Mouse (Mus musculus): ENCODE measurements around the gene Thrap3. TPM values are rescaled to one million over a fixed set of nuclear protein-coding genes. Genes with fewer than 3 reads are reported as not detected.

Gene Thrap3
- polyA plus RNA-seq, 1 experiment, result 133 TPM

DNA sequence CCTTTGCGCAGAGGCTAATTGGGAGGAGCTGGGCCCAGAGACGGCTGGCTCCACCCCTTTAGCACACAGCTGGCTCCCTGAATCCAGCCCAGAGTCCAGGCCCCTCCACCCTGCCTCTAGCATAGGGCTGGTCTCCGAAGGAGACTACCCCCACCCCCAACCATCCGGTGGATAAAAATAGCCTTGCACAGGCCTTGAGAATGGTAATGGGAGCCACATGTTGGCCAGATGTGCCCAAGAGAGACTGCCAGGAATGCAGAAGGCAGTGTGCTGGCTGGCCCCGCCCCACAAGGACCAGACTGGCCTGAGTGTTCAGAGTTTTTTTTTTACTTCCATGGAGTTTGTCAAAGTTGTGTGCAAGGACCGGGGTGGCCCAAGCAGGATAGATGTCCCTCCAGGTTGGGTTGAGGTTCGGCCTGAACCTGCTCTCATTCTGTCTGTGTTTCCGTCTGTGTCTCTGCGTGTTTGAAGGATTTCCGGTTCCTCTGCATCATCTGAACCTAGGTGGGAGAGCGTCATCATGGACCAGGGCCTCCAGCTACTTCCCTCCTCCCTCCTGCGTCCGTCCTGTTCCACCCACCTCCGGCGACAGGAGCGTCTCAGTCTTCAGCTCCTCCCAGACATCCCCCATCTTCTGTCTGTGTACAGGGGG is 52.1 kb downstream of the Thrap3 start:
- TF ChIP-seq POLR2A (IDR thresholded peaks at IDR 0.05; ENCODE audit: borderline replicate concordance, extremely low read depth, insufficient read depth, insufficient read length, poor library complexity, severe bottlenecking) (no peak), CTCF (IDR thresholded peaks at IDR 0.05; ENCODE audit: borderline replicate concordance, extremely low read depth, insufficient read depth, insufficient read length) (no peak)
- DNase-seq (ENCODE audit: low read depth), result peak; percentile 50

DNA sequence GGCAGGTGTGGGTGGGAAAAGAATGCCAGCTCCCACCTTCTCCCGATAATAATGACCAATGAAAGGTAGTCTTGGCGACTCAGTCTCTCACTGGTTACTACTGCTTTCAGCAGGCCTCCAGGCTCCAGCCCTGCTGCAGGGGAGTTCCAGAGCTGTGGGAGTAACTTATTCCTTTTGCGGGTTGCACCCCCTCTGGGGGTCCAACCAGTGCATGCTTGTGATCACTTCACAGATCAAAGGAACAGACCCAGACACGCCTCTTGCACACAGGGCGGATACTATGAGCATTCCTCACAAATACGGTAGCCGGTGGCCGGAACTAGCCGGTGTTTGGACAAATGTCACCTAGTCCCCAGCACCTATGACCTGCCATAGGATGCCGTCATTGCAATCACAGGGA is 52.8 kb downstream of the Thrap3 start:
- DNase-seq (ENCODE audit: low read depth), result no peak
- TF ChIP-seq CTCF (IDR thresholded peaks at IDR 0.05; ENCODE audit: borderline replicate concordance, extremely low read depth, insufficient read depth, insufficient read length), result no peak
- no peak for TF ChIP-seq POLR2A (IDR thresholded peaks at IDR 0.05; ENCODE audit: borderline replicate concordance, extremely low read depth, insufficient read depth, insufficient read length, poor library complexity, severe bottlenecking)

DNA sequence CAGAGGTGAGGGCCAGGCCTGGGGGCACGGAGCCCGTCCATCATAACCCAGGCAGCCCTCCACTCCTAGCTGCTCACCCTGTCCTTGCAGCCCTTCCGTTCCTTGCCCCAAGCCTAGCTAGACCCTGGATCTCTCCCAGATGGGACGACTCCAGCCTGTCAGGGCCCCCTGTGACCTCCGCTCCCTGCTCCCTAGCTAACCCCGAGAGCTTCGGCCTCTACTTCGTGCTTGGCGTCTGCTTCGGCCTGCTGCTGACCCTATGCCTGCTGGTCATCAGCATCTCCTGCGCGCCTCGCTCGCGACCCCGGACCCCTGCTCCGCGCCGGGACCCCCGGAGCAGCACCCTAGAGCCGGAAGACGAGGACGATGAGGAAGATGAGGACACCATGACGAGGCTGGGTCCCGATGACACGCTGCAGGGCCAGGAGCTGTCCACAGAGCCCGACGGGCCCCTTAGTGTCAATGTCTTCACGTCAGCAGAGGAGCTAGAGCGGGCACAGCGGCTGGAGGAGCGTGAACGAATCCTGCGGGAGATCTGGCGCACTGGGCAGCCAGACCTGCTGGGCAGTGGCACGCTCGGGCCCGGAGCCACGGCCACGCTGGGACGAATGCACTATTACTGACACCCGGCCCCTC is 53.4 kb downstream of the Thrap3 start:
- DNase-seq (ENCODE audit: low read depth), result no peak
- TF ChIP-seq POLR2A (IDR thresholded peaks at IDR 0.05; ENCODE audit: borderline replicate concordance, extremely low read depth, insufficient read depth, insufficient read length, poor library complexity, severe bottlenecking) (no peak), CTCF (IDR thresholded peaks at IDR 0.05; ENCODE audit: borderline replicate concordance, extremely low read depth, insufficient read depth, insufficient read length) (no peak)

DNA sequence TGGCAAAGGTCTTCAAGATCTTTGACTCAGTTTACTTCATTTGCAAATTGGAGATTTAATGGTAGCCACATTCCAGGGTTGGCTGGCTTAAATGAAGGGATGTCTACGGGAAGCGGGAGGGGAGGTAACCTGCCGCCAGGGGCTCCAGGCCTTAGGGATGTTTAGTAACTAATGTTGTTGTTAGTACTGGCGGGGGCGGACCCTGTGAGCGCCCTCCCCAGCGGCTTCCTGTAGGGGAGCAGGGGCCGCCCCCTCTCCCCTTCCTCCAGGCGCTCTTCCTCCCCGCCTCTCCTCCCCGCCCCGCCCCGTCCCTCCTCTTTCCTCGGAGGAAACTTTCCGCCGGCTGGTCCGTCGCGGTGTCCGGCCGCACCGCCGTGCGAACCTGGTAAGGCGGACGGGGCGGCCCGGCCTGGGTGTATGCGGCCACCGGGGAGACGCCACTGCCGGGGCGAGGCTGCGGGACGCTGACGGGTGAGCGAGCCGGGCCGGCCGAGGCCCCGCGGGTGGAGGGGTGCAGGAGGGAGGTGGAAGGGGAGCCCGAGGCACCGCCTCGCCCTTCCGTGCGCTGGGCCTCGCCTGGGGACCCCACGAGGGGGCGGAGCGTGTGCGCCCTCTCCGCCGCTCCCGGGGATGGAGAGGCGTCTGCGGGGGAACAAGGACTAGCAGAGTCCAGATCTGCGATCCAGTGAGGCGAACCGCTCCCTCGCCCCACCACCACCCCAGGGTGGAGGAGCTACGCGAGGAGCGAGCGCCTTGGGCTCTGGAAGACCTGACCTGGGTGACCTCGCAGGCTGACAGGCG is 54.2 kb downstream of the Thrap3 start:
- TF ChIP-seq POLR2A (IDR thresholded peaks at IDR 0.05; ENCODE audit: borderline replicate concordance, extremely low read depth, insufficient read depth, insufficient read length, poor library complexity, severe bottlenecking) (no peak), CTCF (IDR thresholded peaks at IDR 0.05; ENCODE audit: borderline replicate concordance, extremely low read depth, insufficient read depth, insufficient read length) (no peak)
- peak; percentile 38 for DNase-seq (ENCODE audit: low read depth)

DNA sequence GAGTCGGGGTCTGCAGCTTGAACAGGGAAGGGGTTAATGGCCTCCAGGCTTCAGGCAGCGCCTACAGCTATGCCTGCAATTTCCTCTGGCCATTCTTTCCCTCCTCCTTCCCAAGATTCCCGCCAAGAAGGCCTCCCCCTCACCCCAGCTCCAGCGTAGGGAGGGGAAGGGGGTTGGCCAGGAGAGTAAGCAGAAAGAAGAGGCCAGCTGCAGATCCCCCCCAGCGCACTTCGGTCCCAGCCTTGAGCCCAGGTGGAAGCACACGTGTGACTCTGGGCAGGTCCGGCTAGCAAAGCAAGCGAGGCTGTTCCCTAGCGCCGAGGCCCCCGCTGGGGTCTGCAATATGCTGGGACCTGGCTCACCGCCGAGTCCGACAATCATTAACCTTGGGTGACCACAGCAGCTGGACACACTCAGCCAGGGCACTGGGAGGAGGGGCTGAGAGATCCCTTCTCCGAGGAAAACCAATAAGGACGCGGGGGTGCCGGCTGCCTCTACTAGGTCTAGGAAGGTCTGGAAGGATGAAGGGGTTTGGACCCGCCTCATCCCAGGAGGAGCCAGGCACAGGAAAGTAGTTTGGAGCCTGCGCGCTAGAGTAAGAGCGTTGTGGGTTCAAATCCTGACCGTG is 54.9 kb downstream of the Thrap3 start, which contains the start of gene Eva1b:
TSS of gene Eva1b (plus strand) at position 212 of the 628 bp plus-strand sequence.
- TF ChIP-seq POLR2A (IDR thresholded peaks at IDR 0.05; ENCODE audit: borderline replicate concordance, extremely low read depth, insufficient read depth, insufficient read length, poor library complexity, severe bottlenecking) (no peak), CTCF (IDR thresholded peaks at IDR 0.05; ENCODE audit: borderline replicate concordance, extremely low read depth, insufficient read depth, insufficient read length) (no peak)
- peak; percentile 44 for DNase-seq (ENCODE audit: low read depth)

DNA sequence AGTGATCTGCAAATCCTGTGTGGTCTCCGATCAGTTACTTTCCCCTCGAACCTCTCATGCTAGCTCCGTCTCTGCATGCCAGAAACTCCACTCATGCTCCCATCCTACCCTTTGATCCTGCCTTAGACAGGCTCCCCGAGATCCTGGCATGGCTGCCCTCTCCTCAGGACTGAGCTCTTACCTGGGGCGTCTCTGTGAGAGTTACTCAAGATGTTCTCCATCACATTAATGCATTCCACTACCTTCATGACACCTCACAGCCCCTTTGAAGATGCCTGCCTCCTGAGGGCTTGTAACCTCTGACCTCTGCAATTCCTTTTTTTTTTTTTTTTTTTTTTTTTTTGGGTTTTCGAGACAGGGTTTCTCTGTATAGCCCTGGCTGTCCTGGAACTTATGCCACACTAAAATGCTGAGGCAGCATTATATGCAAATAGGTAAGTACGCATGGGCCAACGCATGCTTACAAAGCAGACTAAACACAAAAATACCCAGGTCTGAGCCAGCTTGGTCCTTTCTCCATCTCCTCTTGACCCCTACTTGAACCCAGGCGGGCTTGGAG is 55.5 kb downstream of the Thrap3 start:
- no peak for DNase-seq (ENCODE audit: low read depth)
- TF ChIP-seq CTCF (IDR thresholded peaks at IDR 0.05; ENCODE audit: borderline replicate concordance, extremely low read depth, insufficient read depth, insufficient read length), result no peak
- no peak for TF ChIP-seq POLR2A (IDR thresholded peaks at IDR 0.05; ENCODE audit: borderline replicate concordance, extremely low read depth, insufficient read depth, insufficient read length, poor library complexity, severe bottlenecking)

DNA sequence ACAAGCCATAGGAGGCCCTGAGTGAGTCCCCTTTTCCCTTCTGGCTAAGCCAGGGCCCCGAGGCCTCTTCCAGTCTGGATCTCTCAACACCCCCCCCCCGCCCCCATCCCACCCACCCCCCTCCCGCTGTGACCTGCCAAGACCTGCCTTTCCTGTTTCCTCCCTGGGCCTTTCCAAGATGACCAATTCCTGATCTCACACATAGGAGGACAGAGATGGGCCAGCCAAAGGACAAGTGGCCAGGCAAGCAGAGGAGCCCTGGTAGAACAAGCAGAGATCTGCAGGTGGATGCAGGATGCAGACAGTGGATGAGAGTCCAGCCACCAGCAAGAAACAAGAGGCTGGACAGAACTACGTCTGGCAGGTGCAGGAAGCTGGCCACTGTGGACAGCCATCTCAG is 57.2 kb downstream of the Thrap3 start:
- DNase-seq (ENCODE audit: low read depth), result no peak
- TF ChIP-seq CTCF (IDR thresholded peaks at IDR 0.05; ENCODE audit: borderline replicate concordance, extremely low read depth, insufficient read depth, insufficient read length) (no peak), POLR2A (IDR thresholded peaks at IDR 0.05; ENCODE audit: borderline replicate concordance, extremely low read depth, insufficient read depth, insufficient read length, poor library complexity, severe bottlenecking) (no peak)

DNA sequence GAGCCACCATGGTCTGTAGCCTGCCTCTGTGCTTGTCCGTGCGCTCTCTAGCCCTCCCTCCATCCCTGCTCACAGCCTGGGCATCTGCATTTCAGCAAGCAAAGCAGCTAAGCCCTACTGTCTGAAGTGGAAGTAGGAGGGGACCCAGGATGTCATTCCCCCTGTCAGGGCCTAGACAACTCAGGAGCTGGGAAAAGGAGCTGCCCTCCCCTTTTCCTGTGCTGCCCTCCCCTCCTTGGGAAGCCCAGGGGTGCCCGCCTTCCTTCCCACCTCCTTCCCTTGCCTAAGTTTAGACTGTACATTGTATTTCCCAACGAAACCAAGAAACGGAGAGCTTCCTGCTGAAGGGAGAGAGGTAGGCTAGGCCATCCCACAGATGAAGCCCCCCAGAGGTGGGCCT is 61.5 kb downstream of the Thrap3 start:
- TF ChIP-seq CTCF (IDR thresholded peaks at IDR 0.05; ENCODE audit: borderline replicate concordance, extremely low read depth, insufficient read depth, insufficient read length) (no peak), POLR2A (IDR thresholded peaks at IDR 0.05; ENCODE audit: borderline replicate concordance, extremely low read depth, insufficient read depth, insufficient read length, poor library complexity, severe bottlenecking) (no peak)
- DNase-seq (ENCODE audit: low read depth), result no peak

DNA sequence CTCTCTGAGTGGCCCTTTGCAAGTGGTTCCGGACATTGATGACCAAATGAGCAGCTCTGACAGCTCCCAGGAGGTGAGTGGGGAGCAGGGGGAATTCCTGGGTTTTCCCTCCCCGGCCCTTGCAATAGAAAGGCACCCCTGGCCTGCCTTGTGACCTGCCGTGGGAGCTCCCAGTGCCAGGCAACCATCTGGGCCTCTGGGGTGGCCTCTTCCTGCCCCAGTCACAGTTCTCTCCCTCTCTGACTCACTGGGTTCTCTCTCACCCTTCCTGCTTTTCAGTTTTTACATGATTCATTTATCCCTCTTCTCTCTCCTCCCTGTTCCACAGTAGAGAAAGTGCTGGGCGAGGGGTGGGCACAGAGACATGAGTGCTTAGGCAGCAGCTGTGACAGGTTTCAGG is 64.8 kb downstream of the Thrap3 start:
- no peak for DNase-seq (ENCODE audit: low read depth)
- TF ChIP-seq POLR2A (IDR thresholded peaks at IDR 0.05; ENCODE audit: borderline replicate concordance, extremely low read depth, insufficient read depth, insufficient read length, poor library complexity, severe bottlenecking) (no peak), CTCF (IDR thresholded peaks at IDR 0.05; ENCODE audit: borderline replicate concordance, extremely low read depth, insufficient read depth, insufficient read length) (no peak)

DNA sequence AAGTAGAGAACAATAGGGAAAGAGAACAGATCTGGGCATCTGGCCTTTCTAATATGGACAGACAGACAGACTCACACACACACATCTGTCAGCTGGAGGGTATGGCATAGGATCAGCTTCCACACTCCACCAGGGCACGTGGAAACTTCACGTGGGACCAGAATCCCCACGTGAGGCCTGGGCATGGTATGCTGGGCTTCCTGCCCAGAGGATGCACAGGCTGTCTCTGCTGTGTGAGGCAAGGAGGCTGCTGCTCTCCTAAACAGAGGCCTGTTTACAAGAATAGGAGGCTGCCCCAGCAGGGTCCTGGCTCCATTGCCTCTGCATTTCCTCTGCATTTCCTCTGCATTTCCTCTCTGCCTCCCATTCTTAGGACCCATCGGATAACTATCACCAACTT is 67.9 kb downstream of the Thrap3 start:
- TF ChIP-seq POLR2A (IDR thresholded peaks at IDR 0.05; ENCODE audit: borderline replicate concordance, extremely low read depth, insufficient read depth, insufficient read length, poor library complexity, severe bottlenecking), result no peak
- no peak for TF ChIP-seq CTCF (IDR thresholded peaks at IDR 0.05; ENCODE audit: borderline replicate concordance, extremely low read depth, insufficient read depth, insufficient read length)

DNA sequence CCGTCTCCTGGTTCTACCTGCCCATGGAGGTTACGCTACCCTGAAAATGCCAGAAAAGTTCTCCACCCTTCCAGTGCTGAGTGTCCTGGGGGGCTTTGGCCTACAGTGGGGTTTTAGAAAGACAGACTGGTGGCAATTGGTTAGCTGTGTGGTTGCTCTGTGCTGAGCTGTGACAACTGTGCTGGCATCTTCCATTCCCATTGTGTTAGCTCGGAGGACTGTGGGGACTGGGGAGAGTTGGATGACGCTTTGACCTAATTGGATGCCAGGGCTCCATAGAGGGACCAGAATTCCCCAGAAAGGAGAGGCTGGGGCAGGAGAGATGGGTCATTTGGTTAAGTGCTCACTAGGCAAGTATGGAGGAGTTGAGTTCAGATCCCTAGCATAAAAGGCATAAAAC is 68.3 kb downstream of the Thrap3 start:
- DNase-seq (ENCODE audit: low read depth), result no peak
- no peak for TF ChIP-seq POLR2A (IDR thresholded peaks at IDR 0.05; ENCODE audit: borderline replicate concordance, extremely low read depth, insufficient read depth, insufficient read length, poor library complexity, severe bottlenecking)
- no peak for TF ChIP-seq CTCF (IDR thresholded peaks at IDR 0.05; ENCODE audit: borderline replicate concordance, extremely low read depth, insufficient read depth, insufficient read length)

More for the DNA sequence above, 67.9 kb downstream of the Thrap3 start:
- DNase-seq (ENCODE audit: low read depth), result no peak
